Mouse (Mus musculus): ENCODE data around the gene Pde1c. TPM values are rescaled to one million over a fixed set of nuclear protein-coding genes. Genes with fewer than 3 reads are reported as not detected.

Gene Pde1c
- total RNA-seq, 1 experiment, result 0.18 TPM

DNA sequence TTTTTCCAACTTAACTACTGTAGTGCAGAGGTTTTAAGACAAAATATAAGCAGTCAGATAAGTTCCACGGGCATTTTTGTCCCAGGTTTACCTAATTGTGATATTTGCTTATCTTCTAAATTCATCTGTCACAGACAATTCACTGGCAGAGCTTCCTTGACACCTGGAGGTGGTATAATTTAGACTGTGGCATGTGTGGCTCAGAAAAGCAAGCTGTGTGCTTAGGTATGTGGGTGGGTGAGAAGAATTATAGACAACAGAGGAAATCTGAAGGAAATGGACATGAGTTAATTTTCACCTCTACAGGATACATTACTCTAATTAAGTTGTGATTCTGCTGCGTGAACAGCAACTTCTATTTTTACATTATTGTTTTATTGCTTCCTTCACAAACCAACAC, 400.2 kb downstream of the Pde1c start:
- no peaks in the 10 kb centered on the region for H3K9me3 ChIP-seq (ENCODE audit: control insufficient read depth, insufficient read depth, low read depth, low read length)
- no peak overlapping the region for H3K9ac ChIP-seq (ENCODE audit: insufficient read depth, low read depth, low read length, poor library complexity, severe bottlenecking)
- no peak overlapping the region for H3K27ac ChIP-seq (ENCODE audit: insufficient read depth, low read depth, low read length, poor library complexity, severe bottlenecking)
- DNase-seq (ENCODE audit: low read depth, low spot score), result no peak
- H3K36me3 ChIP-seq (ENCODE audit: control insufficient read depth, insufficient read depth, low read length, poor library complexity, severe bottlenecking), result no peaks in the 10 kb centered on the region
- no peak for TF ChIP-seq MAFK (IDR thresholded peaks at IDR 0.05; ENCODE audit: insufficient read depth, low read depth, low read length)
- no peak for TF ChIP-seq ZC3H11A (IDR thresholded peaks at IDR 0.05; ENCODE audit: borderline replicate concordance, low read depth, low read length)
- no peak for TF ChIP-seq CHD2 (IDR thresholded peaks at IDR 0.05; ENCODE audit: low read depth, low read length)
- no peak for TF ChIP-seq ZNF384 (IDR thresholded peaks at IDR 0.05; ENCODE audit: low read depth, low read length)
- no peak for TF ChIP-seq HCFC1 (IDR thresholded peaks at IDR 0.05; ENCODE audit: borderline replicate concordance, insufficient read depth, low read length)
- H3K4me1 ChIP-seq (ENCODE audit: control insufficient read depth in 2 of 2, insufficient read depth in 2 of 2, low read length in 2 of 2, poor library complexity in 1 of 2), result no peaks in the 10 kb centered on the region
- no peak overlapping the region for H3K4me3 ChIP-seq (ENCODE audit: insufficient read depth in 1 of 2, low read depth in 1 of 2, low read length in 2 of 2, poor library complexity in 1 of 2, severe bottlenecking in 1 of 2)
- in situ Hi-C loops (cut with MboI; ENCODE audit: low sequenced_read_pairs in 2 of 2, unreplicated experiment in 2 of 2), result no loop called here

DNA sequence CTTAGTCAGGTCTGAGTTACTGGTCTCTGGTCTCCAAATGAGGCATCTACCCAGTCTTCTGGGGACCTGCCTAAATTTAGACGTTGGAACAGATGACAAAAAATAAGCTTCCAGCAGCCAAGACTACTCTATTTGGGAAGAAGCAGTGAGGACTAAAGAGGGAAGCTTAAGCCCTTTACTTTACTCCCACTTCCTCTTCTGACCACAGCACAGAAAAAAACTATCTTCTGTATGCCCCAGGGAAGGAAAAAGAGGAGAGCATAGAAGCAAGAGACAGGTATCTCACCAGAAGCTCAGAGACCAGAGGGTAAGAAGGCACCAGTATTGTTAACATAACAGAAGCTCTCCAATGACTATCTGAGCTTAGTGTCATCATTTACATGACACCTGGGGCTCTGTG, 410.7 kb downstream of the Pde1c start:
- in situ Hi-C loops (cut with MboI; ENCODE audit: low sequenced_read_pairs in 2 of 2, unreplicated experiment in 2 of 2), result no loop called here
- Histone ChIP-seq H3K27ac (ENCODE audit: insufficient read depth, low read depth, low read length, poor library complexity, severe bottlenecking) (no peak overlapping the region), H3K9ac (ENCODE audit: insufficient read depth, low read depth, low read length, poor library complexity, severe bottlenecking) (no peak overlapping the region), H3K9me3 (ENCODE audit: control insufficient read depth, insufficient read depth, low read depth, low read length) (no peaks in the 10 kb centered on the region), H3K36me3 (ENCODE audit: control insufficient read depth, insufficient read depth, low read length, poor library complexity, severe bottlenecking) (no peaks in the 10 kb centered on the region), H3K4me1 (ENCODE audit: control insufficient read depth in 2 of 2, insufficient read depth in 2 of 2, low read length in 2 of 2, poor library complexity in 1 of 2) (no peaks in the 10 kb centered on the region), H3K4me3 (ENCODE audit: insufficient read depth in 1 of 2, low read depth in 1 of 2, low read length in 2 of 2, poor library complexity in 1 of 2, severe bottlenecking in 1 of 2) (no peak overlapping the region)
- TF ChIP-seq MAFK (IDR thresholded peaks at IDR 0.05; ENCODE audit: insufficient read depth, low read depth, low read length), result no peak
- TF ChIP-seq ZC3H11A (IDR thresholded peaks at IDR 0.05; ENCODE audit: borderline replicate concordance, low read depth, low read length), result no peak
- no peak for TF ChIP-seq HCFC1 (IDR thresholded peaks at IDR 0.05; ENCODE audit: borderline replicate concordance, insufficient read depth, low read length)
- TF ChIP-seq ZNF384 (IDR thresholded peaks at IDR 0.05; ENCODE audit: low read depth, low read length), result no peak
- TF ChIP-seq CHD2 (IDR thresholded peaks at IDR 0.05; ENCODE audit: low read depth, low read length), result no peak
- DNase-seq (ENCODE audit: low read depth, low spot score), result no peak

DNA sequence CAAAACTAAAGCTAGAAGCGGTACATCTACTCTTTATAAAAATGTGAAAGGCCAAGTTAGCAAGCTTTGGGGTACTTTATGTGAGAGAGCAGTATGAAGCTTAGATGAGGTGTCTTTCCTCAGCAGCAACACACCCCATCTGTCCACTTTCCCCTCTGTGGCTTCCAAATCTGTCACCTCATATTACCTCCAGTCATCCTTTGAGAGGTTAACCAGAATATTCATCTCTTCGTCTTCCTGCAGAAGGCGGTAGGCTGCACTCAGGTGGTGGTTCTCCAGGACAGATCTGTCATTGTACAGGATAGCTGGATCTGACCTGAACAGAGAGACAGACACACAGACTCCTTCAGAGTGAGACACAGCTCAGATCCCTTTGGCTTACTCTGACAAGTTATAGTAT, 412.1 kb downstream of the Pde1c start:
- no peaks in the 10 kb centered on the region for H3K36me3 ChIP-seq (ENCODE audit: control insufficient read depth, insufficient read depth, low read length, poor library complexity, severe bottlenecking)
- H3K9ac ChIP-seq (ENCODE audit: insufficient read depth, low read depth, low read length, poor library complexity, severe bottlenecking), result no peak overlapping the region
- in situ Hi-C loops (cut with MboI; ENCODE audit: low sequenced_read_pairs in 2 of 2, unreplicated experiment in 2 of 2), result no loop called here
- no peaks in the 10 kb centered on the region for H3K9me3 ChIP-seq (ENCODE audit: control insufficient read depth, insufficient read depth, low read depth, low read length)
- no peak for TF ChIP-seq ZC3H11A (IDR thresholded peaks at IDR 0.05; ENCODE audit: borderline replicate concordance, low read depth, low read length)
- no peak for TF ChIP-seq MAFK (IDR thresholded peaks at IDR 0.05; ENCODE audit: insufficient read depth, low read depth, low read length)
- TF ChIP-seq HCFC1 (IDR thresholded peaks at IDR 0.05; ENCODE audit: borderline replicate concordance, insufficient read depth, low read length), result no peak
- TF ChIP-seq ZNF384 (IDR thresholded peaks at IDR 0.05; ENCODE audit: low read depth, low read length), result no peak
- no peak for TF ChIP-seq CHD2 (IDR thresholded peaks at IDR 0.05; ENCODE audit: low read depth, low read length)
- H3K4me3 ChIP-seq (ENCODE audit: insufficient read depth in 1 of 2, low read depth in 1 of 2, low read length in 2 of 2, poor library complexity in 1 of 2, severe bottlenecking in 1 of 2), result no peak overlapping the region
- H3K27ac ChIP-seq (ENCODE audit: insufficient read depth, low read depth, low read length, poor library complexity, severe bottlenecking), result no peak overlapping the region
- H3K4me1 ChIP-seq (ENCODE audit: control insufficient read depth in 2 of 2, insufficient read depth in 2 of 2, low read length in 2 of 2, poor library complexity in 1 of 2), result no peaks in the 10 kb centered on the region
- no peak for DNase-seq (ENCODE audit: low read depth, low spot score)

DNA sequence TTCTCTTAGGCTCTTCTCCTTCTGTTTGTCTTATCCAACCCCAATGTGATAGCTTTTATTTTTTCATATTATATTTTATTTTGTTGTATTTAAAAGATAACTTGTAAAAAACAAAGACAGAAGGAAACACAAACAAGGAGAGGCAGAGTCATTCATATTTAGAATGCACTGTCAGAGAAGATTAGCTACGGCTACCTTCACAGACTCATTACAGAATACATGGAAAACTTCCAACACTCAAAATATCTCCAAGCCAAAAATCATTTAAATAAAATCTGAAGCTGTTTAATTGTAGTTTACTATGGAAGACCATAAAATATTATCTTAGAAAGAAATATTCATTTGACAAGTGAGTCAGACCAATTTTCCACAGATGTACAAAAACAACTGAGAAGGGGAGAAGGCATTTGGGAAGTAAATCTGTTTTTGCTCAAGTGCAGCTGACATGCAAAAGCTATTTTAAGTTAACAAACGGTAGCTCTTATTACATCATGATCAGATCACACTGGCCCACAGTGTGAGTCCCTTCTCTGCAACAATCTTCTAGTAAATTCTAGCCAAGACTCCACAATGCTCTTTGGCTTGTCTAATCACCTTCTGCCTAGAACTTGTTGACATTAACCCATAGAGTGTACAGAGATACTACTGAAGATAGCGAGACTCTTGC, 438.3 kb downstream of the Pde1c start:
- H3K36me3 ChIP-seq (ENCODE audit: control insufficient read depth, insufficient read depth, low read length, poor library complexity, severe bottlenecking), result no peaks in the 10 kb centered on the region
- H3K27ac ChIP-seq (ENCODE audit: insufficient read depth, low read depth, low read length, poor library complexity, severe bottlenecking), result no peak overlapping the region
- in situ Hi-C loops (cut with MboI; ENCODE audit: low sequenced_read_pairs in 2 of 2, unreplicated experiment in 2 of 2), result no loop called here
- no peak overlapping the region for H3K9ac ChIP-seq (ENCODE audit: insufficient read depth, low read depth, low read length, poor library complexity, severe bottlenecking)
- H3K9me3 ChIP-seq (ENCODE audit: control insufficient read depth, insufficient read depth, low read depth, low read length), result no peaks in the 10 kb centered on the region
- DNase-seq (ENCODE audit: low read depth, low spot score), result no peak
- TF ChIP-seq CHD2 (IDR thresholded peaks at IDR 0.05; ENCODE audit: low read depth, low read length) (no peak), ZC3H11A (IDR thresholded peaks at IDR 0.05; ENCODE audit: borderline replicate concordance, low read depth, low read length) (no peak), MAFK (IDR thresholded peaks at IDR 0.05; ENCODE audit: insufficient read depth, low read depth, low read length) (no peak), ZNF384 (IDR thresholded peaks at IDR 0.05; ENCODE audit: low read depth, low read length) (no peak), HCFC1 (IDR thresholded peaks at IDR 0.05; ENCODE audit: borderline replicate concordance, insufficient read depth, low read length) (no peak)
- H3K4me1 ChIP-seq (ENCODE audit: control insufficient read depth in 2 of 2, insufficient read depth in 2 of 2, low read length in 2 of 2, poor library complexity in 1 of 2), result no peaks in the 10 kb centered on the region
- H3K4me3 ChIP-seq (ENCODE audit: insufficient read depth in 1 of 2, low read depth in 1 of 2, low read length in 2 of 2, poor library complexity in 1 of 2, severe bottlenecking in 1 of 2), result no peak overlapping the region

All from ES-E14 (cell line).